Mouse (Mus musculus) fat pad, adult 2 months (tissue): Measurements from ENCODE around the gene Gpx3.

Experiments
- DNase-seq: peaks from one replicate; pipeline ENCODE4 v3.0.0-alpha.2; 2011; ENCODE audit warnings: low read depth, low spot score; ENCODE audit errors: extremely low read depth

Gpx3 gene

GRCm38 (mm10) chr11:54911671-54912502 is 9.6 kb downstream of the Gpx3 start:
- DNase-seq: no peak

- DNase-seq: no peak
These were observed 10.5 kb downstream of the Gpx3 start for GRCm38 (mm10) chr11:54912503-54913316.

- DNase-seq: no peak
These were observed 11.6 kb downstream of the Gpx3 start for GRCm38 (mm10) chr11:54913841-54914240.

- no peak for DNase-seq
These were observed 15.2 kb downstream of the Gpx3 start for GRCm38 (mm10) chr11:54917461-54917860.

- DNase-seq: no peak
These were observed 16.0 kb downstream of the Gpx3 start for GRCm38 (mm10) chr11:54918273-54918672.

GRCm38 (mm10) chr11:54920127-54920972 is 18.1 kb downstream of the Gpx3 start:
- no peak for DNase-seq

GRCm38 (mm10) chr11:54920973-54921580 is 18.8 kb downstream of the Gpx3 start:
- no peak for DNase-seq

- no peak for DNase-seq
These were observed 19.5 kb downstream of the Gpx3 start for GRCm38 (mm10) chr11:54921798-54922197.

GRCm38 (mm10) chr11:54922488-54922887 is 20.2 kb downstream of the Gpx3 start:
- DNase-seq: no peak

GRCm38 (mm10) chr11:54924145-54924544 is 21.9 kb downstream of the Gpx3 start:
- no peak for DNase-seq

GRCm38 (mm10) chr11:54927346-54928140 is 25.3 kb downstream of the Gpx3 start:
- no peak for DNase-seq

- DNase-seq: peak; percentile 57
These were observed 26.0 kb downstream of the Gpx3 start for GRCm38 (mm10) chr11:54928219-54928618.

- no peak for DNase-seq
These were observed 26.6 kb downstream of the Gpx3 start for GRCm38 (mm10) chr11:54928886-54929285.

- DNase-seq: no peak
These were observed 27.0 kb downstream of the Gpx3 start for GRCm38 (mm10) chr11:54929290-54929689.

GRCm38 (mm10) chr11:54929744-54930143 is 27.5 kb downstream of the Gpx3 start:
- DNase-seq: no peak

- DNase-seq: no peak
These were observed 28.2 kb downstream of the Gpx3 start for GRCm38 (mm10) chr11:54930318-54930979.

GRCm38 (mm10) chr11:54931405-54932093 is 29.3 kb downstream of the Gpx3 start:
- DNase-seq: no peak

GRCm38 (mm10) chr11:54932540-54932939 is 30.3 kb downstream of the Gpx3 start:
- no peak for DNase-seq

- DNase-seq: no peak
These were observed 31.9 kb downstream of the Gpx3 start for GRCm38 (mm10) chr11:54934198-54934597.
